Mouse (Mus musculus) heart, adult 2 months (tissue): ENCODE measurements around the gene Clip2.

ENCODE experiments used
- CTCF ChIP-seq: fragments of 200-600 bp; IDR thresholded peaks from 2 replicates; pipeline ENCODE4 v1.8.1; 2022; ENCODE audit warnings: antibody characterized with exemption, mild to moderate bottlenecking, moderate library complexity
- POLR2A ChIP-seq: fragments of 200-500 bp; IDR thresholded peaks from 2 replicates; pipeline ENCODE4 v1.6.1; 2011; ENCODE audit warnings: mild to moderate bottlenecking, low read depth, low read length, control low read depth; ENCODE audit not compliant: insufficient read depth

- TF ChIP-seq CTCF (no peak), POLR2A (no peak)
Measured at GRCm38 (mm10) chr5:134572508-134573214, 20.4 kb upstream of the Clip2 start.
